Mouse (Mus musculus): ENCODE measurements at regions not wholly inside any gene's neighbourhood (a gene's known extent, or its start where the extent isn't known, plus 50 kb on each side); places are given as distances from the start of the nearest gene placed in this dataset.

DNA sequence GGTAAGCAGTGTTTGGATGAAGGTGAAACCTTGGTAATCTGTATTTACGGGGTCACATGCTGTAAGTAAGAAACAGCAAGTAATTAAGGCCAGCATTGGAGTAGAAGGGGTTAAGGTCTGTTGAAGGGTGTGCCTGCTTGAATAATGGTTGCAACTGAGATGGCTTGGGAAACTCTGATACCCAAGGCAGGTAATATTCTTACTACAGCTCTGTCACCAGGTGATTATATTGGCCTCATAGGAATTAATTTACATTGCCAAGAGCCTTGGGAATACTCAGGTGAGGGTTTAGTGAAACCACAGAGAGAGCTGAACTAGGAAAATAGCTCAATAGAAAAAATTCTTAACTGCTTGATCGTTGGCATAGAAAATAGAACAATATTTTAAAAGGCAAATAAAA is 73.8 kb upstream of the Lcorl start:
- no peak for DNase-seq (ENCODE audit: low spot score in 2 of 2)

GRCm38 (mm10) chr5:45925879-45926410 is 68.5 kb upstream of the Lcorl start:
- DNase-seq (ENCODE audit: low spot score in 2 of 2) = no peak

- DNase-seq (ENCODE audit: low spot score in 2 of 2) = no peak
These were observed 66.6 kb upstream of the Lcorl start for GRCm38 (mm10) chr5:45923907-45924594.
